Mouse (Mus musculus): Measurements from ENCODE around the gene Zrsr2. TPM values are rescaled to one million over a fixed set of nuclear protein-coding genes. Genes with fewer than 3 reads are reported as not detected.
A peak's percentile ranks its signal among the peaks of the same experiment; 100 is the strongest.

Gene Zrsr2
- polyA plus RNA-seq, 1 experiment from 2014 or later, result 62.2 TPM

- Histone ChIP-seq H3K4me2 (ENCODE audit: low read length) (no peak overlapping the region), H3K4me1 (replicated peaks; ENCODE audit: insufficient read depth, low read length) (no peaks in the 10 kb centered on the region), H3K9ac (ENCODE audit: low read depth, low read length) (no peak overlapping the region), H3K27me3 (ENCODE audit: insufficient read depth, low read length) (no peaks in the 10 kb centered on the region), H3K36me3 (ENCODE audit: insufficient read depth, low read length) (no peaks in the 10 kb centered on the region), H3K9me3 (replicated peaks; ENCODE audit: low read length) (no peaks in the 10 kb centered on the region), H3K27ac (no peak overlapping the region), H3K4me3 (replicated peaks; ENCODE audit: low read depth, low read length) (no peak overlapping the region)
- WGBS, result 50% methylated on average over 4 of the region's 4 CpGs
- TF ChIP-seq CTCF (IDR thresholded peaks at IDR 0.05; ENCODE audit: low read depth), result peak; percentile 14; the same call in 1 of the 2 replicates
- no peak for DNase-seq (ENCODE audit: low spot score)
- no peak for ATAC-seq (replicated peaks; ENCODE audit: low FRiP score, low read depth)
Measured at GRCm38 (mm10) chrX:163981500-163981899, 23.0 kb upstream of the Zrsr2 start.

DNA sequence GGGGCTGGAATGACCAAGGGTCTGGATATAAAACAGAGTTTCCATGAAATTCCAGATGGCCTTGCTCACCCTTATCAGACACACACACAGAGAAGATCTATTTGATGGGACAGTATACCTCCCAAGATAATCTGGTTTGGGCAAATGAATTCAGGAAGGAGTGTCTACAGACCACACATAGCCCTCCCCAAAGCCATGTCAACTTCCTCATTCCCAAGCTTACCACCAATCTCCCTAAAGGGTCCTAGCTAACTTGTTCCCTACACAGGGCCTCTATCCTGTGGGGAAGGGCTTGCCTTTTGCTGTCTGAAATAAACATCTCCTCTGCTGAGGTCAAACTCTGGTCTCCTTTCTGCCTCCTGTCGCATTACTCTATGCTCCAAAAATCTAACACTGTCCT lies 22.6 kb upstream of the Zrsr2 start:
- no peak overlapping the region for H3K4me3 ChIP-seq (replicated peaks; ENCODE audit: low read depth, low read length)
- no peaks in the 10 kb centered on the region for H3K27me3 ChIP-seq (ENCODE audit: insufficient read depth, low read length)
- no peak overlapping the region for H3K4me2 ChIP-seq (ENCODE audit: low read length)
- TF ChIP-seq CTCF (IDR thresholded peaks at IDR 0.05; ENCODE audit: low read depth), result no peak
- no peaks in the 10 kb centered on the region for H3K9me3 ChIP-seq (replicated peaks; ENCODE audit: low read length)
- H3K4me1 ChIP-seq (replicated peaks; ENCODE audit: insufficient read depth, low read length), result no peaks in the 10 kb centered on the region
- DNase-seq (ENCODE audit: low spot score), result no peak
- H3K9ac ChIP-seq (ENCODE audit: low read depth, low read length), result no peak overlapping the region
- H3K27ac ChIP-seq, result no peak overlapping the region
- ATAC-seq (replicated peaks; ENCODE audit: low FRiP score, low read depth), result no peak
- WGBS, result 93% methylated on average over 1 of the region's 1 CpGs
- no peaks in the 10 kb centered on the region for H3K36me3 ChIP-seq (ENCODE audit: insufficient read depth, low read length)

DNA sequence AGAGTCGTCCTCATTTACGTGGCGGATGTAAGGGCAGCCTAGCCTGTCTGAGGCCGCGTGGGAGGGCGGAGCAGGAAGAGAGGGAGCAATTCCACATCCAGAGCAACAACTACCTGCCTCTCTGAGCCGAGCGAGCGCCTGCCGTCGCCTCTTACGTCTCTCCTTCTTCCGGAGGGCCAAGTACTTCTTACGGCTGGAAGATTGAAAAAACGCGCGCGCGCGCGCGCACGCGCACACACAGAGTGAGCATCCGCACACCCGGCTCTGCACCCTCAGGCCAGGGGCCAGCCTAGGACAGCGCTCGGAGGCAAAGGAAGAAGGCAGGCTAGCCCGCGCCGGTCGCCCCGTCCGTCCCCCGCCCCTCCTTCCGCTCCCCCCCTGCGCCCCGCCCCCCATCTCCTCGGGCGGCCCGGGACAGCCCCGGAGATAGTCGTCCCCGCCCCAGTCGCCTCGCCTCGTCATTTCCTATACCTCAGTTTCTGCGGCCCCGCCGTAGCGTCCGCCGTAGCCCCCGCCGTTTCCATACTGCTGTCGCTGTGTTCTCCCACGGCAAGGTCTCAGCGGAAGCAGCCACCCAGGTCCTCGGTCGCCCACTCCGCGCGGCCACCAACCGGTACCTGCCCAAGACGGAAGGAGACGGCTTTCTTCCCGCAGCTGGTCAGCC lies 526 bp downstream of the Zrsr2 start:
- DNase-seq (ENCODE audit: low spot score), result peak; percentile 64
- no peak for TF ChIP-seq CTCF (IDR thresholded peaks at IDR 0.05; ENCODE audit: low read depth)
- Histone ChIP-seq H3K4me2 (ENCODE audit: low read length) (peak overlapping the region; percentile 56), H3K4me1 (replicated peaks; ENCODE audit: insufficient read depth, low read length) (no peaks in the 10 kb centered on the region), H3K36me3 (ENCODE audit: insufficient read depth, low read length) (peaks cover 5% of the 10 kb centered on the region; the same call in 1 of the 2 replicates), H3K27me3 (ENCODE audit: insufficient read depth, low read length) (no peaks in the 10 kb centered on the region), H3K27ac (peak overlapping the region; percentile 98), H3K4me3 (replicated peaks; ENCODE audit: low read depth, low read length) (peak overlapping the region; percentile 66), H3K9ac (ENCODE audit: low read depth, low read length) (peak overlapping the region; percentile 82), H3K9me3 (replicated peaks; ENCODE audit: low read length) (no peaks in the 10 kb centered on the region)
- ATAC-seq (replicated peaks; ENCODE audit: low FRiP score, low read depth), result peak; percentile 93
- WGBS, result 29% methylated on average over 62 of the region's 67 CpGs

DNA sequence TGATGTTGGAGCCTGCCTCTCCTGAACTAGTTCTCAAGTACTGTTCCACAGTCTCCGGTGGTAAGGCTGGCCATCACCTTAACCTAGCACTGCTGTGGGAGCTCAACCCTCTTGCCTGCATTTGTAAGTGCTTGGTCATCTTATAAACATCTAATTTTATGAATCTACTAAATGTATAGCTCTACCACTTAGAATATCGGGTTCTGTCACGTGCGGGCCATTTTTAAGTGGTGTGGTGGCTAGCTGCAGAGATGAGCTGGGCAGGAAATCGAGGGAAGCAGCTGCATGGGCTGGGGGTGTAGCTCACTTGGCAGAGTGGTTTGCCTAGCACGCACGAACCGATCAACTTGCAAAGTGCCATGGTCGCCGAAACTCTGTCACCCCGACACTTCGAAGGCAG lies 1.1 kb downstream of the Zrsr2 start:
- Histone ChIP-seq H3K36me3 (ENCODE audit: insufficient read depth, low read length) (peaks cover 5% of the 10 kb centered on the region; the same call in 1 of the 2 replicates), H3K27me3 (ENCODE audit: insufficient read depth, low read length) (no peaks in the 10 kb centered on the region), H3K9ac (ENCODE audit: low read depth, low read length) (peak overlapping the region; percentile 82; the same call in 1 of the 2 replicates), H3K4me1 (replicated peaks; ENCODE audit: insufficient read depth, low read length) (no peaks in the 10 kb centered on the region), H3K4me3 (replicated peaks; ENCODE audit: low read depth, low read length) (peak overlapping the region; percentile 66), H3K4me2 (ENCODE audit: low read length) (peak overlapping the region; percentile 56), H3K27ac (no peak overlapping the region), H3K9me3 (replicated peaks; ENCODE audit: low read length) (no peaks in the 10 kb centered on the region)
- no peak for TF ChIP-seq CTCF (IDR thresholded peaks at IDR 0.05; ENCODE audit: low read depth)
- WGBS, result 35% methylated on average over 12 of the region's 12 CpGs
- ATAC-seq (replicated peaks; ENCODE audit: low FRiP score, low read depth) (no peak), DNase-seq (ENCODE audit: low spot score) (no peak)

- Histone ChIP-seq H3K27me3 (ENCODE audit: insufficient read depth, low read length) (no peaks in the 10 kb centered on the region), H3K9ac (ENCODE audit: low read depth, low read length) (no peak overlapping the region), H3K4me2 (ENCODE audit: low read length) (no peak overlapping the region), H3K4me1 (replicated peaks; ENCODE audit: insufficient read depth, low read length) (no peaks in the 10 kb centered on the region), H3K9me3 (replicated peaks; ENCODE audit: low read length) (no peaks in the 10 kb centered on the region), H3K27ac (no peak overlapping the region), H3K4me3 (replicated peaks; ENCODE audit: low read depth, low read length) (no peak overlapping the region), H3K36me3 (ENCODE audit: insufficient read depth, low read length) (peaks cover 4% of the 10 kb centered on the region; the same call in 1 of the 2 replicates)
- TF ChIP-seq CTCF (IDR thresholded peaks at IDR 0.05; ENCODE audit: low read depth), result no peak
- 88% methylated on average over 1 of the region's 1 CpGs for WGBS
- ATAC-seq (replicated peaks; ENCODE audit: low FRiP score, low read depth) (no peak), DNase-seq (ENCODE audit: low spot score) (no peak)
Measured at GRCm38 (mm10) chrX:163951618-163952017, 6.8 kb downstream of the Zrsr2 start.

GRCm38 (mm10) chrX:163944381-163944780 lies 14.1 kb downstream of the Zrsr2 start:
- H3K27me3 ChIP-seq (ENCODE audit: insufficient read depth, low read length), result no peaks in the 10 kb centered on the region
- WGBS, result 79% methylated on average over 3 of the region's 3 CpGs
- no peaks in the 10 kb centered on the region for H3K9me3 ChIP-seq (replicated peaks; ENCODE audit: low read length)
- H3K4me2 ChIP-seq (ENCODE audit: low read length), result no peak overlapping the region
- H3K9ac ChIP-seq (ENCODE audit: low read depth, low read length), result no peak overlapping the region
- H3K27ac ChIP-seq, result no peak overlapping the region
- DNase-seq (ENCODE audit: low spot score) (no peak), ATAC-seq (replicated peaks; ENCODE audit: low FRiP score, low read depth) (no peak)
- TF ChIP-seq CTCF (IDR thresholded peaks at IDR 0.05; ENCODE audit: low read depth), result no peak
- no peaks in the 10 kb centered on the region for H3K4me1 ChIP-seq (replicated peaks; ENCODE audit: insufficient read depth, low read length)
- H3K4me3 ChIP-seq (replicated peaks; ENCODE audit: low read depth, low read length), result no peak overlapping the region
- H3K36me3 ChIP-seq (ENCODE audit: insufficient read depth, low read length), result no peaks in the 10 kb centered on the region

Data from kidney, postnatal 0 days (tissue).